ENCODE assay signal across 8 mouse cellular contexts in genomic region chr4:119733184-119733880, GRCm38 (mm10). TPM values are rescaled to one million over a fixed set of nuclear protein-coding genes. Genes with fewer than 3 reads are reported as not detected.
DNase-seq lines count a peak whose midpoint lies in the region; ATAC-seq and TF ChIP-seq lines count a peak whose summit lies in the region.

Hivep3 (plus strand) TSS chr4:119733784.

- H3K9me3 ChIP-seq in limb, embryonic 12.5 days, result no peaks in the 10 kb centered on the region
- H3K9me3 ChIP-seq in midbrain, embryonic 14.5 days (ENCODE audit: control insufficient read depth, low read length), result no peaks in the 10 kb centered on the region

- peak within 1 kb of the TSS; percentile 57 for H3K9ac ChIP-seq in limb, embryonic 12.5 days (replicated peaks)
- peak within 1 kb of the TSS; percentile 69 for H3K9ac ChIP-seq in midbrain, embryonic 14.5 days (replicated peaks; ENCODE audit: low read length)

- peak; percentile 91 for DNase-seq in 3T3-L1 (ENCODE audit: low read depth, low spot score)
- peak; percentile 99 for DNase-seq in brain, adult 2 months (ENCODE audit: low read depth, low spot score)
- peak; percentile 99 for DNase-seq in heart, adult 8-10 months (ENCODE audit: low spot score)
- peak; percentile 99 to 100 for DNase-seq in kidney, adult 8-10 months
- peak; percentile 99 for DNase-seq in midbrain, embryonic 14.5 days
- DNase-seq in spleen, adult 12 weeks (ENCODE audit: low spot score), result peak; percentile 97

- no peaks in the 10 kb centered on the region for H3K36me3 ChIP-seq in limb, embryonic 12.5 days
- H3K36me3 ChIP-seq in midbrain, embryonic 14.5 days (ENCODE audit: control insufficient read depth, insufficient read depth, low read length), result no peaks in the 10 kb centered on the region

- peak; percentile 93 for TF ChIP-seq POLR2A in embryonic fibroblast, embryonic 13.5 days (IDR thresholded peaks at IDR 0.05; ENCODE audit: low read depth, low read length)

- H3K27me3 ChIP-seq in limb, embryonic 12.5 days, result peaks cover 32% of the 10 kb centered on the region
- H3K27me3 ChIP-seq in midbrain, embryonic 14.5 days (ENCODE audit: control insufficient read depth, insufficient read depth, low read length), result peaks cover 15% of the 10 kb centered on the region

- WGBS in limb, embryonic 12.5 days, result under 1% methylated on average over 47 of the region's 47 CpGs
- WGBS in midbrain, embryonic 14.5 days, result under 1% methylated on average over 47 of the region's 47 CpGs

- no peak within 1 kb of the TSS for H3K27ac ChIP-seq in embryonic fibroblast, embryonic 13.5 days (ENCODE audit: insufficient read depth, low read length)
- no peak within 1 kb of the TSS for H3K27ac ChIP-seq in limb, embryonic 12.5 days
- peak within 1 kb of the TSS; percentile 74 for H3K27ac ChIP-seq in midbrain, embryonic 14.5 days (replicated peaks; ENCODE audit: low read depth, low read length)

- TF ChIP-seq CTCF in embryonic fibroblast, embryonic 13.5 days (IDR thresholded peaks at IDR 0.05; ENCODE audit: borderline replicate concordance, insufficient read depth, low read length), result no peak

- H3K4me3 ChIP-seq in embryonic fibroblast, embryonic 13.5 days (ENCODE audit: insufficient read depth, low read length), result peak within 1 kb of the TSS; percentile 51
- peak within 1 kb of the TSS; percentile 71 for H3K4me3 ChIP-seq in limb, embryonic 12.5 days (replicated peaks)
- H3K4me3 ChIP-seq in midbrain, embryonic 14.5 days (replicated peaks; ENCODE audit: low read depth, low read length), result peak within 1 kb of the TSS; percentile 83

- H3K4me1 ChIP-seq in embryonic fibroblast, embryonic 13.5 days (ENCODE audit: control insufficient read depth, insufficient read depth, low read length), result no peaks in the 10 kb centered on the region
- peaks cover 5% of the 10 kb centered on the region; the same call in 1 of the 2 replicates for H3K4me1 ChIP-seq in limb, embryonic 12.5 days (replicated peaks)
- no peaks in the 10 kb centered on the region for H3K4me1 ChIP-seq in midbrain, embryonic 14.5 days (ENCODE audit: control insufficient read depth, insufficient read depth, low read length)

- peak within 1 kb of the TSS; percentile 100 for H3K4me2 ChIP-seq in limb, embryonic 12.5 days
- H3K4me2 ChIP-seq in midbrain, embryonic 14.5 days (ENCODE audit: low read length), result peak within 1 kb of the TSS; percentile 97

- ATAC-seq in limb, embryonic 12.5 days (ENCODE audit: insufficient number of reproducible peaks, insufficient read depth, low FRiP score, low TSS enrichment, low read depth), result peak; percentile 98
- peak; percentile 99 for ATAC-seq in midbrain, embryonic 14.5 days (ENCODE audit: low FRiP score, low TSS enrichment)

RNA-seq across cellular contexts. Expression of gene Hivep3, which starts in this region (rescaled TPM):
- polyA plus RNA-seq in embryonic fibroblast, embryonic 13.5 days (2011; ENCODE audit: insufficient read length, low read depth, missing spikeins), result 2.9 and 3.8 TPM in 2 replicates
- total RNA-seq in heart, adult 8-10 months (2022), result 10 to 100 TPM in 2 of 4 experiments, 1 to 10 TPM in 2; 7.4 to 11.0 (median 9.2) TPM
- 0.84 and 0.86 TPM in 2 replicates for polyA plus RNA-seq in limb, embryonic 12.5 days (2016; fragmentation: Nextera tagmentation; extraction: Ambion mirVana)
- 17.1 and 17.2 TPM in 2 replicates for polyA plus RNA-seq in midbrain, embryonic 14.5 days (2014; fragmentation: Nextera tagmentation; extraction: Ambion mirVana)

Comparison
In these comparisons a context has a peak if more than half of its experiments do, and no peak if none do; other contexts are left out.
1. Peak in ATAC-seq, H3K4me3 ChIP-seq, H3K9ac ChIP-seq and H3K4me2 ChIP-seq in limb, embryonic 12.5 days; RNA of the gene not detected or under 1 TPM.